Mouse (Mus musculus) splenic B cell, adult 2 months (primary cell): Measurements from ENCODE around the gene Zfp146.
A peak's percentile ranks its signal among the peaks of the same experiment; 100 is the strongest.

Experiments
- DNase-seq: peaks from one replicate; pipeline ENCODE4 v3.0.0-alpha.2; 2011; ENCODE audit warnings: low read depth, low spot score
- H3K27me3 ChIP-seq: 2 replicates; pipeline ENCODE4 v1.6.1; 2012; ENCODE audit warnings: mild to moderate bottlenecking, low read length, moderate library complexity, mixed read lengths; ENCODE audit not compliant: control insufficient read depth, poor library complexity, insufficient read depth, severe bottlenecking
- H3K36me3 ChIP-seq: 2 replicates; pipeline ENCODE4 v1.6.1; 2012; ENCODE audit warnings: mild to moderate bottlenecking, low read length, moderate library complexity, mixed read lengths; ENCODE audit not compliant: control insufficient read depth, poor library complexity, insufficient read depth, severe bottlenecking

Gene Zfp146

DNA sequence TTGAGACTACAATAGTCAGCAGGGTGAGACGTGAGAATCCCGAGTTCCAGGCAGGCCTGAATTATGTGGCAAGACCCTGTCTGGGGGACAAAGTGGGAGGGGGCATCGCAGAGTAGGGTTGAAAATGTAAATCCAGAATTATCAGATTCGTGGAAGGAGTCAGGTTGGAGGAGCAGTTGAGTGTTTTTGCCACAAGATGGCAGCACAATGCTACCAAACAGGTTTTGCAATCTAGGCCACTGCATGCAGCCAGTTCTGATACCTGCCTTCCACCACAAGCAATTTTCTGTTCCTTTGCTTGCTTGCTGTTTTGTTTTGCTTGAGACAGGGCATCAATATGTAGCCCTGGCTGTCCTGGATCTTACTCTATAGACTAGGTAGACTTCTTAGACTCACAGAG is 11.8 kb upstream of the Zfp146 start:
- Histone ChIP-seq H3K27me3 (no peaks in the 10 kb centered on the region), H3K36me3 (peaks cover 3% of the 10 kb centered on the region; the same call in 1 of the 2 replicates)
- peak; percentile 89 for DNase-seq

- DNase-seq, result no peak
- H3K36me3 ChIP-seq, result peaks cover 3% of the 10 kb centered on the region
- H3K27me3 ChIP-seq, result no peaks in the 10 kb centered on the region
These were observed 8.7 kb upstream of the Zfp146 start for GRCm38 (mm10) chr7:30178256-30178655.

DNA sequence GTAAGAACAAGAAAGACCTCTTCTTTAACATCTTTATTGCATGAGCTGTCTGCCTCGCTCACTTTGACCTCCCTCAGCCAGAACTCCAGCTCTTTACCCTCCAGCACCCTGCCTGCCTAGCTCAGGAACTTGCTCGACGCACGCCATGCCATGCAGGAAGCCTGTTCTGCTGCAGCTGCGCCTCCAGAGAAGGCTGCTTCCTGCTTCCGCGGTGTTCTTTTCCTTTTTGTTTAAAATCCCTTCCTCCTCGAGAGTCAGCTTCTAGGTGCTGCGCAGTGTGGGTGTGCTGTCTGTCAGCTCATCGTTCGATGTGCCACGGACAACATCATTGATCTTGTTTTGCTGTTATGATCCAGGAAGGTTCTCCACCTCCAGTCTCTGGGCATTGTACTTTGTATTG is 6.9 kb upstream of the Zfp146 start:
- no peak for DNase-seq

GRCm38 (mm10) chr7:30170283-30170951 is 867 bp upstream of the Zfp146 start:
- DNase-seq, result no peak
- Histone ChIP-seq H3K27me3 (no peaks in the 10 kb centered on the region), H3K36me3 (no peaks in the 10 kb centered on the region)

More for the DNA sequence above, 6.9 kb upstream of the Zfp146 start:
- no peaks in the 10 kb centered on the region for H3K27me3 ChIP-seq
- H3K36me3 ChIP-seq, result peaks cover 3% of the 10 kb centered on the region

- Histone ChIP-seq H3K36me3 (no peaks in the 10 kb centered on the region), H3K27me3 (no peaks in the 10 kb centered on the region)
- DNase-seq, result peak; percentile 28
These were observed 502 bp downstream of the Zfp146 start for GRCm38 (mm10) chr7:30168914-30169582.

GRCm38 (mm10) chr7:30164745-30165144 is 4.8 kb downstream of the Zfp146 start:
- Histone ChIP-seq H3K36me3 (peaks cover 9% of the 10 kb centered on the region), H3K27me3 (no peaks in the 10 kb centered on the region)
- DNase-seq, result no peak

DNA sequence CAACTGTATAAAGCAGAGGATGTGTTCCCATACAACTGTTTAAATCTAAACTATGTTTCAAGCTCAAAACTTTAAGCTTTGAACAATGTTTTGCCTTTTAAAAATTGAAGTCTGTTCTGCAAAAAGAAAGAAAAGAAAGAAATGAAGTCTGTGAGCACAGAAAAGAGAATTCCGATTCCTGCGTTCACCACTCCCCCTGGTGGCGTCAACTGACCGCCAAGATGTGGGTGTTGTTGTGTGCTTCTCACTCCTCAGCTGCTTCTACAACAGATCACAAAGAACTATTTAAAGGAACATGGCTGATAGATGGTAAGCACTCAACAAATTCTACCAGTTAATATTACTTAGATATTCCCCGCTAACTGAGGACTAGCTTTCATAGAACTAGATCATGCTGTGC is 6.4 kb downstream of the Zfp146 start:
- no peaks in the 10 kb centered on the region for H3K27me3 ChIP-seq
- DNase-seq, result no peak
- H3K36me3 ChIP-seq, result peaks cover 11% of the 10 kb centered on the region

- H3K27me3 ChIP-seq, result no peaks in the 10 kb centered on the region
- H3K36me3 ChIP-seq, result peaks cover 3% of the 10 kb centered on the region
- DNase-seq, result no peak
These were observed 14.0 kb downstream of the Zfp146 start for GRCm38 (mm10) chr7:30155507-30155906.

GRCm38 (mm10) chr7:30154040-30154439 is 15.5 kb downstream of the Zfp146 start:
- DNase-seq, result no peak
- Histone ChIP-seq H3K36me3 (peaks cover 3% of the 10 kb centered on the region; the same call in 1 of the 2 replicates), H3K27me3 (no peaks in the 10 kb centered on the region)

DNA sequence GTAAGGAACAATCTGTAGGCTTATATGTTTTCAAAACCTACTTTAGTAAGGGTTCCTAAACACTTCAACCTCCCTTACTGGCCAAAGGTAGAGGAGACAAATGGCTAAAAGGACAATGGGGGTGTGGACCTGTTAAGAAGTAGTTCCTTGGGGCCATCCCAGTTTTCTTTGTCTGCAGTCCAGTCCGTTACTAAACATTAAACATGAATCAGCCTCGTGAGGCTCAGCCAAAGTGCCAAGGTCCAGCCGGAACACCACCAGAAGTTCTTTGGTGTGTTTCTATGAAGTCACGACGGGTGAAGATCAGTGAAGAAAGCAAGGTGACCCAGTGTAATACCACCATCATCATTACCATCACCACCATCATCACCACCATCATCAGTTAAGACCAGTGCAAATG is 22.5 kb downstream of the Zfp146 start:
- H3K27me3 ChIP-seq, result no peaks in the 10 kb centered on the region
- DNase-seq, result no peak
- no peaks in the 10 kb centered on the region for H3K36me3 ChIP-seq

DNA sequence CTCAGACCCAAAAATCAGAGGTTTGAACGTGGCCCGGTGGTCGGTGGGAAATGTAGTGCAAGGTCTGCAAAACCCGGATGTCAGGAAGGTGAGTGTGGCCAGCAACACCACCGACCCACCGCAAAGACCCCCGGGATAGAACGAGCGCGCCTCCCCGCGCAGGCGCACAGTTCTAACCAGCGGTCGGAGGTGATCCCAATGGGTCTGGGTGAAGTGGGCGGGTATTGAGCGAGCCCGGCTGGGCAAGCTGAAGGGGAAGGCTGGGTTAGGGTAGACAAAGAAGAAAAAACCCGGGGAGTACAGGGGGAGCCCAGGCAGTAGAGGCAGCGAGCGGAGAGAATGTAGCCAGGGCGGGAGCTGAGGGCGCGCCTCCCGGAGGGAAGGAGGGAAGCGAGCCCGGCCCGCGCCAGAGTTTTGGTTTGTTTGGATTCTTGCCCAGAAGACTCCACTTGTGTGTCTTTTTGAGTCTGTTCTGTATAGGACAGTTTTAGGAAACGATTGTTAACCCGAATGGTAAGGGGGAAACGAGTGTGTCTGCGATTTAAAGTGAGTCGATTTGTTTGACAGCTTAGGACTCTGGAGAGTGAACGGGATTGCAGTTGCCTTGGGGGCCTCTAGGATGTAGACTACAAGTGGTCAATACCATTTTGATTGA is 25.9 kb downstream of the Zfp146 start:
- Histone ChIP-seq H3K36me3 (no peaks in the 10 kb centered on the region), H3K27me3 (no peaks in the 10 kb centered on the region)
- DNase-seq, result peak; percentile 27

DNA sequence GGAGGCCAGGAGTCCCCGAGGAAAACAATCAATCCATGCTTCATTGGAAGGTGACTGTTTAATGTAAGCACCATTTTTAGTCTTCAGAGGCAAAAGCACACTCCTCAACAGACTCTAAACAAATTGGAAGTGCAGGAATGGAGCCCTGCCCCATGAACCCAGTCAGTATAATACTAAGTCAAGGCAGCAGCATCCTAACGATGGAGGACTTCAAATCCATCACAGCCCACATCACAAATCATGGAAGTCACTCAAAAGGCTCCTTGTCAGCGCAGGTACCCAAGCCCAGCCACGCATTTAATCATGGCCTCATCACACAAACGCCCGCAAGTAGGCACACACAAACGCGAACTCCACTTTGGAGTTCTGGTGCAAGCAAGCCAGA is 26.4 kb downstream of the Zfp146 start:
- no peak for DNase-seq
- H3K27me3 ChIP-seq, result no peaks in the 10 kb centered on the region
- H3K36me3 ChIP-seq, result no peaks in the 10 kb centered on the region

- 0 out of 2 replicates have a peak, but pooled peaks cover 4% of the 10 kb centered on the region for H3K36me3 ChIP-seq
- H3K27me3 ChIP-seq, result no peaks in the 10 kb centered on the region
- DNase-seq, result no peak
These were observed 32.7 kb downstream of the Zfp146 start for GRCm38 (mm10) chr7:30136826-30137225.

DNA sequence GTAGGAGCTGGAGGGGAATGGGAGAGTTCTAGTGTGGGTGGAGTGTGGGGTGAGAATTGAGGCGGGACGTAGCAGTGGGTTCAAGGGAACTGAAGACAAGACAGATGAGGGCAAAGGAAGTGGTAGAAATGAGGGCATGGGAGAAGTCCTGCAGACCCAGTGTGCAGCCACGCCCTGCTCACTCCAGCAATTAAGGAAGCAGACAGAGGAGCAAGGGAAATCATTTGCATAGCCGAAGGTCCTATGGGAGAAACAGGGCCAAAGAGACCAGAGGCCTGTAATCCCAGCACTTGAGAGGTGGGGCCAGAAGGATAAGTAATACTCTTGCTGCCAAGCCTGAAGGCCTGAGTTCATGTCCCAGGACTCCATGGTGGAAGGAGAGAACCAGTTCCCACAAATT is 37.2 kb downstream of the Zfp146 start:
- Histone ChIP-seq H3K36me3 (peaks cover 14% of the 10 kb centered on the region), H3K27me3 (no peaks in the 10 kb centered on the region)
- DNase-seq, result no peak

DNA sequence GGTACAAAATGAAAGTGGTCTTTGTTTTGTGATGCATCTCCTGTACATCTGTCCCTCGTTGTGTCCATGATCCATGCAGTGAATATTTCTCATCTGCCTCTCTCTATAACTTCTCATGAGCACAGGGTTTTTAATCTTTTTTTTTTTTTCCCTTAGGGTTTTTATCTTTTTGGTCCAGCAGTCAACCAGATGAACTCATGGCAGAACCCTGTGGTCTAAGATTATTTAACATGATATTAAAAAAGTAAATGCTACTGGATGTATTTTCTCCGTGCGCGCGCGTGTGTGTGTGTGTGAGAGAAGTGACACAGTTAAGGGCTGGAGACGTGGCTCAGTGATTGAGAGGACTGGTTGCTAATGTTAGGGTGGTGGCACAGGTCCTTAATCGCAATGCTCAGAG is 39.6 kb downstream of the Zfp146 start:
- DNase-seq, result no peak
- Histone ChIP-seq H3K27me3 (no peaks in the 10 kb centered on the region), H3K36me3 (peaks cover 17% of the 10 kb centered on the region)
